Mouse (Mus musculus): Measurements from ENCODE around the gene Ncor2. TPM values are rescaled to one million over a fixed set of nuclear protein-coding genes. Genes with fewer than 3 reads are reported as not detected.
"Not testable (repeated sequence)": the region's sequence is repeated elsewhere in the genome, so short reads cannot be mapped to it uniquely, and the experiment has no call there.

Gene Ncor2
- polyA plus RNA-seq, 1 experiment = not detected

DNA sequence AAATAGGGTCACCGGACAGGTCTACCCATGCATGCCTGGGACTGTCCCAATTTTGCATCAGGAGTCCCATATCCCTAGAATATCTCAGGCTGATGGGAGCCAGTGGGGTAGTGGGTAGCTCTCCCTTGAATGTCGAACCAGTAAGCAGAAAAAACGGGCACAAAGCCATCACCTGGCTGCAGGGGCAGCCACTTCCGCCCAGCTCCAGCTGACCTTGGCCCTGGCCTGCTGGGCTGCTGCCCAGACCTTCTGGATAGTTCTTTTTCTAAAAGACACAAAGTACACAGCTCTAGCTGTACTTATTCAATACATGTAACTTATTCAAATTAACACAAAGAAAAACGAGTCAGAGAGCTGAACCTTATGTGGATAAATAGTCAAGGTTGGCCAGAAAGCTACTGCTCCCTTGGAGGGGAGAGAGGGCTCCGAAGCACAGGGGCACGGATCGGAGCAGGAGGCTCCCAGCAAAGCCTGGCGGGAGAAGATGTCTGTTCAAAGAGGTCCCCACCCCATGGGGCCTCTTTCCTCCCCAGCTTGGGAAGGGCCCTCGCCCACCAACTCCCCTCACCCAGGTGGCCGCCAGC, 36.4 kb upstream of the Ncor2 start:
- 14% methylated on average over 11 of the region's 11 CpGs for WGBS
- Histone ChIP-seq H3K4me1 (ENCODE audit: control insufficient read depth, insufficient read depth, low read length) (peaks cover 36% of the 10 kb centered on the region), H3K27ac (ENCODE audit: insufficient read depth, low read depth, low read length) (peak overlapping the region; percentile 90), H3K4me3 (ENCODE audit: insufficient read depth, low read depth, low read length) (0 out of 2 replicates have a peak overlapping the region, but pooled peaks have one; percentile 19)
- no peak for TF ChIP-seq CTCF (IDR thresholded peaks at IDR 0.05; ENCODE audit: insufficient read depth, low read depth, low read length)
- no peak for TF ChIP-seq POLR2A (IDR thresholded peaks at IDR 0.05; ENCODE audit: insufficient read depth, low read depth, low read length)

DNA sequence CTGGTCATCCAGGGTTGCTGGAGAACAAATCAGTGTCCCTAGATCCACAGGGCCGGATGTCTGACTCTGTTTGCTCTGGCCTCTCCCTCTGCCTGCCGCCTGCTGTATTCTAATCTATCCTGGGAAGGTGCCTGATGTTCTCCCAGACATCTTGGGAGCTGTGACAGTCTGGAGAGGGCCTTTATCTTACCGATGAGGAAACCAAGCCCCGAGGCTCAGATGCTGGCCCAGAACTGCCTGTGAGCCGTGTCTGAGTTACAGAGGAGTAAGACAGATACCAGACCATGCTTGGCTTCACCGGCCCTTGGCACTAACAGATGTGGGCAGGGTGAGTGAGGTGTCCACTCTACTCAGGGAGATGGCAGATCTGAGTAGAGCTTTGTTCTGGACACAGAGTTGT, 35.0 kb upstream of the Ncor2 start:
- no peak overlapping the region for H3K27ac ChIP-seq (ENCODE audit: insufficient read depth, low read depth, low read length)
- H3K4me3 ChIP-seq (ENCODE audit: insufficient read depth, low read depth, low read length) = no peak overlapping the region
- H3K4me1 ChIP-seq (ENCODE audit: control insufficient read depth, insufficient read depth, low read length) = peaks cover 32% of the 10 kb centered on the region
- WGBS = 88% methylated on average over 6 of the region's 6 CpGs
- TF ChIP-seq POLR2A (IDR thresholded peaks at IDR 0.05; ENCODE audit: insufficient read depth, low read depth, low read length) (no peak), CTCF (IDR thresholded peaks at IDR 0.05; ENCODE audit: insufficient read depth, low read depth, low read length) (no peak)

DNA sequence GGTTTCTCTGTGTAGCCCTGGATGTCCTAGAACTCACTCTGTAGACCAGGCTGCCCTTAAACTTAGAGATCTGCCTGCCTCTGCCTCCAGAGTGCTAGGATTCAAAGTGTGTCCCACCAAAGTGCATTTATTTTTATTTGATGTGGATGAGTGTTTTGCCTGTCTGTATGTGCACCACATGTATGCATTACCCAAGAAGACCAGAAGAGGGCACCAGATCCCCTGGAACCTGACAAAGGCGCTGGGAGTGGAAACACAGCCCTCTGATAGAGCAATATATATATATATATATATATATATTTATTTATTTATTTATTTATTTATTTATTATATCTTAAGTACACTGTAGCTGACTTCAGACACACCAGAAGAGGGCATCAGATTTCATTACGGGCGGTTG, 25.9 kb upstream of the Ncor2 start:
- H3K4me3 ChIP-seq (ENCODE audit: insufficient read depth, low read depth, low read length); H3K27ac ChIP-seq (ENCODE audit: insufficient read depth, low read depth, low read length): not testable (repeated sequence)
- peaks cover 33% of the 10 kb centered on the region for H3K4me1 ChIP-seq (ENCODE audit: control insufficient read depth, insufficient read depth, low read length)
- 89% methylated on average over 3 of the region's 3 CpGs for WGBS

DNA sequence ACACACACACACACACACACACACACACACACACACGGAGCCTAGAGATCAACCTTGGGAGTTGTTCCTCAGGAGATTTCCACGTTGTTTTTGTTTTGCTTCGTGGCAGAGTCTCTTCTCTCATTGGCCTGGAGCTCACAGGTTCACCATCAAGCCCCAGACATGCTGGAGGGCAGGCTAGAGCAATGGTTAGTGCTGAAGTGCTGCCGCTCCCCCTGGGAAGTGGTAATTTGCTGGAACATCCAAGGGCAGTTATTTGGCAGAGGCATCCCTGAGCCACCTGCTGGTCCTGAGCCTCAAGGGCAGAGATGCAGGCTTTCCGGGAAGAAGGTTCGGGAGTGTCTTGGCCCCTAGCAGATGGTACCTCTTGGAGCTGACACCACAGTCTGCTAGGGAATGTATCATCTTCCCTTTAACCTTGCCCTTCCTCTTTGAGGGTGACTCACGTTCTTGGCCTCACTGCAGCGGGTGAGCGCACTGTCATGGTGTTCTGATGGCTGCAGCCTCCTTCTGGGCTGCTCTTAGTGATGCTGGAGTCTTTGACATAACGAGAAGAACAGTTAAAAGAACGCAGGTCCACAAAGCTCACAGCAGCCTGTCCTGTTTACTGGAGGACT, 25.3 kb upstream of the Ncor2 start:
- peak overlapping the region; percentile 26 for H3K27ac ChIP-seq (ENCODE audit: insufficient read depth, low read depth, low read length)
- peaks cover 33% of the 10 kb centered on the region for H3K4me1 ChIP-seq (ENCODE audit: control insufficient read depth, insufficient read depth, low read length)
- TF ChIP-seq POLR2A (IDR thresholded peaks at IDR 0.05; ENCODE audit: insufficient read depth, low read depth, low read length) (no peak), CTCF (IDR thresholded peaks at IDR 0.05; ENCODE audit: insufficient read depth, low read depth, low read length) (no peak)
- 50% methylated on average over 11 of the region's 11 CpGs for WGBS
- H3K4me3 ChIP-seq (ENCODE audit: insufficient read depth, low read depth, low read length) = no peak overlapping the region

DNA sequence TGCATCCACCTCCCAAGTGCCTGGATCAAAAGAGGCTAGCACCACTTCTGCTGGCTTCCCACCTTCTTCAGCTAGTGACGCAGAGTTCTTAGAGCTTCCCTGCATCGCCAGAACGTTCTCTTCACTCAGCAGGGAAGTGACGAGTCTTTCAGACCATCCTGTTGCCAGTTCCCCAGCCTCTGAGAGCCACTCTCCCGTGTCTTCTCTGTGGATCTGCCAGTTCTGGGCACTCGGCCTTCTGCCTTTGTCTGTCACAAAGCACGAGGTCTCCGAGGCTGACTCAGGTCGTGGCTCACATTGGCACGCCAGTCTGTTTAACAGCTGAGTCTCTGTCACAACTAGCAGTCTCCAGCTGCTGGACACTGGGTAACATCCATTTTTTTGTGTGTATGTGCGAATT, 24.7 kb upstream of the Ncor2 start:
- WGBS = 26% methylated on average over 11 of the region's 11 CpGs
- Histone ChIP-seq H3K27ac (ENCODE audit: insufficient read depth, low read depth, low read length) (peak overlapping the region; percentile 67), H3K4me1 (ENCODE audit: control insufficient read depth, insufficient read depth, low read length) (peaks cover 33% of the 10 kb centered on the region), H3K4me3 (ENCODE audit: insufficient read depth, low read depth, low read length) (no peak overlapping the region)
- TF ChIP-seq POLR2A (IDR thresholded peaks at IDR 0.05; ENCODE audit: insufficient read depth, low read depth, low read length) (no peak), CTCF (IDR thresholded peaks at IDR 0.05; ENCODE audit: insufficient read depth, low read depth, low read length) (no peak)

DNA sequence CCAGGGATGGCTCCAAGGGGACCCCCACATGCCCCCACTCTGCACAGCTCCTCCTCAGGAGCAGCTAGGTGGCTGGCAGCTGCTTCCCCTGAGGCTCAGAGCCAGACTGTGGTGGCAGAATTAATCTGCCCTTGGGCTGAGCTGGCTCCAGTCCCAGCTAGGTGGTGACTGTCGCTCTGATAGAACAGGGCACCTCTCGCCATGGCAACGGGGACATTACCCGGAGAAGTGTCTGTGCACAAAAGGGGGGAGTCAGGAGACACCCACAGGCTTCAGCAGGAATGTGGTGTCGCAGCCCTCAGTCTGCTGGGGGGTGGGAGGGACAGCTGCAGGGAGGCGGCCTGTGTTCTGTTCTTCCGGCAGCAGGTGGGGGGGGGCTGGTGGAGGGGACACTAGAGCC, 24.1 kb upstream of the Ncor2 start:
- H3K4me1 ChIP-seq (ENCODE audit: control insufficient read depth, insufficient read depth, low read length) = peaks cover 33% of the 10 kb centered on the region
- WGBS = 11% methylated on average over 7 of the region's 7 CpGs
- peak overlapping the region; percentile 81 for H3K27ac ChIP-seq (ENCODE audit: insufficient read depth, low read depth, low read length)
- TF ChIP-seq CTCF (IDR thresholded peaks at IDR 0.05; ENCODE audit: insufficient read depth, low read depth, low read length) (no peak), POLR2A (IDR thresholded peaks at IDR 0.05; ENCODE audit: insufficient read depth, low read depth, low read length) (no peak)
- no peak overlapping the region for H3K4me3 ChIP-seq (ENCODE audit: insufficient read depth, low read depth, low read length)

DNA sequence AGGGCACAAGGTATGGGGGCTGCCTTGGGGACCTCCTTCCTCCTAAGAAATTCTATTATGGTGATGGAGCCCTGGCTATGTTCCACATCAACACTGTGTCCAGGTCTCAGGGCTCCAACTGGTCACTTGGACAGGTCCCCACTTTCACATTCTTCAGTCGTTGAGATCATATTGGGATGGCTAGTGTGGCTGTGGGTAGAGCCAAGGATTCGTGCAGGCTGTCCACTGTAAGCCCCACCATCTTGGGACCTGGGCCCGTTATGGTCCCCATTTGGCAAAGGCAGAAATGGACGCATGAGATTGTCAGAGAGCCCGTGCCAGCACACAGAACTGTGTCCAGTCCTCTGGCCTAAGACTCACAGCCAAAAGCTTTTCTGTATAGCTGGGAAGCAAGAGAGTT, 23.1 kb upstream of the Ncor2 start:
- Histone ChIP-seq H3K27ac (ENCODE audit: insufficient read depth, low read depth, low read length) (peak overlapping the region; percentile 81; the same call in 1 of the 2 replicates), H3K4me1 (ENCODE audit: control insufficient read depth, insufficient read depth, low read length) (peaks cover 33% of the 10 kb centered on the region), H3K4me3 (ENCODE audit: insufficient read depth, low read depth, low read length) (no peak overlapping the region)
- 59% methylated on average over 5 of the region's 5 CpGs for WGBS
- TF ChIP-seq POLR2A (IDR thresholded peaks at IDR 0.05; ENCODE audit: insufficient read depth, low read depth, low read length) = no peak
- no peak for TF ChIP-seq CTCF (IDR thresholded peaks at IDR 0.05; ENCODE audit: insufficient read depth, low read depth, low read length)

DNA sequence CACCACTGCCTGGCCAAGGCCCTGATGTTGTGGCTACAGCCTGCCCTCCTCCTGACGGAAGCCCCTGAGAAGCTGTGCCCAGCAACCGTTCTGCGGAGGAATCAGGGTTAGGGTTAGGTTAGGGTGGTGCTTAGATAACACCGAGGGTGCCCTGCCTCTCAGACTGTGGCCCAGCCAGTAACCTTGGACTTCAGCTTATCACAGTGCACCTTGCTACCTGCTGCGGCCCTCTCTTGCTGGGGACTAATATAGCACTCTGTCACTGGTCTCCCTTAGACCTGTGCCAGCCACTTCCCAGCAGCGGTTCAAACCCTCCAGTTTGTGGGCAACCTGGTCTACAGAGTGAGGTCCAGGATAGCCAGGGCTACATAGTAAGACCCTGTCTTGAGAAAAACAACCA, 20.1 kb upstream of the Ncor2 start:
- 95% methylated on average over 6 of the region's 6 CpGs for WGBS
- no peak overlapping the region for H3K4me3 ChIP-seq (ENCODE audit: insufficient read depth, low read depth, low read length)
- H3K27ac ChIP-seq (ENCODE audit: insufficient read depth, low read depth, low read length) = no peak overlapping the region
- peaks cover 32% of the 10 kb centered on the region for H3K4me1 ChIP-seq (ENCODE audit: control insufficient read depth, insufficient read depth, low read length)
- TF ChIP-seq CTCF (IDR thresholded peaks at IDR 0.05; ENCODE audit: insufficient read depth, low read depth, low read length) = no peak
- no peak for TF ChIP-seq POLR2A (IDR thresholded peaks at IDR 0.05; ENCODE audit: insufficient read depth, low read depth, low read length)

DNA sequence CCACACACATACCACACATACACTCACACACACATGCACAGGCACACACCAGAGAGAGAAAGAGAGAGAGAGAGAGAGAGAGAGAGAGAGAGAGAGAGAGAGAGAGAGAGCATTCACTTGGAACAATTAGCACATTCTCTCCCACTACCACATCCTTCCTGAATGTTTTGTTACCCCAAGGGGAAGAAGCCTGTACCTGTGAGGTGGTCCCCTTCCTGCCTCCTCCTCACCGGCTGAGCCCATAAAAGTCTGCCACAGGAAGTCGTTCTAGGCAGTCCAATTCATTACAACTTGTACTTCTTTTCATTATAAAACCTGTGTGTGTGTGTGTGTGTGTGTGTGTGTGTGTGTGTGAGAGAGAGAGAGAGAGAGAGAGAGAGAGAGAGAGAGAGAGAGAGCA, 18.3 kb upstream of the Ncor2 start:
- H3K27ac ChIP-seq (ENCODE audit: insufficient read depth, low read depth, low read length); H3K4me3 ChIP-seq (ENCODE audit: insufficient read depth, low read depth, low read length): not testable (repeated sequence)
- 71% methylated on average over 2 of the region's 2 CpGs for WGBS
- H3K4me1 ChIP-seq (ENCODE audit: control insufficient read depth, insufficient read depth, low read length) = peaks cover 15% of the 10 kb centered on the region

DNA sequence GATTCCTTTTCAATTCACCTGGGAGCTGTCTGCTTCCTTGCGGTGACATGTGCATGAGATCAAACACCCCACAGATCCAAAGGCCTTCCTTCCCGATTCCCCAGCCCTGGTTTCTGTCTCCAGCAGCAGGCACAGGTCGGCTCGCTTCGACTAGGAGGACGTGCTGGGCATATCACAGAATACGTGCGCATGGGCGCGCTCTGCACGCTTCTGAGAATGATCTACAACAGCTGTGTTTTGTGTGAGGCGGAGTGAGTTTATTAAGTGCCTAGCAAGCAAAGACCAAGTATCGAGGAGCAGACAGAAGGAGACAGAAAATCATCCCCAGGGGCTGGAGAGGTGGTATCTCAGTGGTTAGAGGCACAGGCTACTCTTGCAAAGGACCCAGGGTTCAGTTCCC, 17.0 kb upstream of the Ncor2 start:
- Histone ChIP-seq H3K27ac (ENCODE audit: insufficient read depth, low read depth, low read length) (no peak overlapping the region), H3K4me1 (ENCODE audit: control insufficient read depth, insufficient read depth, low read length) (peaks cover 10% of the 10 kb centered on the region; the same call in 1 of the 2 replicates), H3K4me3 (ENCODE audit: insufficient read depth, low read depth, low read length) (no peak overlapping the region)
- 63% methylated on average over 13 of the region's 13 CpGs for WGBS
- TF ChIP-seq CTCF (IDR thresholded peaks at IDR 0.05; ENCODE audit: insufficient read depth, low read depth, low read length) (no peak), POLR2A (IDR thresholded peaks at IDR 0.05; ENCODE audit: insufficient read depth, low read depth, low read length) (no peak)
